Mouse (Mus musculus): Measurements from ENCODE around the gene Ube2j2. TPM values are rescaled to one million over a fixed set of nuclear protein-coding genes. Genes with fewer than 3 reads are reported as not detected.

Gene Ube2j2
- polyA plus RNA-seq, 1 experiment from 2014 or later = 98.6 TPM

DNA sequence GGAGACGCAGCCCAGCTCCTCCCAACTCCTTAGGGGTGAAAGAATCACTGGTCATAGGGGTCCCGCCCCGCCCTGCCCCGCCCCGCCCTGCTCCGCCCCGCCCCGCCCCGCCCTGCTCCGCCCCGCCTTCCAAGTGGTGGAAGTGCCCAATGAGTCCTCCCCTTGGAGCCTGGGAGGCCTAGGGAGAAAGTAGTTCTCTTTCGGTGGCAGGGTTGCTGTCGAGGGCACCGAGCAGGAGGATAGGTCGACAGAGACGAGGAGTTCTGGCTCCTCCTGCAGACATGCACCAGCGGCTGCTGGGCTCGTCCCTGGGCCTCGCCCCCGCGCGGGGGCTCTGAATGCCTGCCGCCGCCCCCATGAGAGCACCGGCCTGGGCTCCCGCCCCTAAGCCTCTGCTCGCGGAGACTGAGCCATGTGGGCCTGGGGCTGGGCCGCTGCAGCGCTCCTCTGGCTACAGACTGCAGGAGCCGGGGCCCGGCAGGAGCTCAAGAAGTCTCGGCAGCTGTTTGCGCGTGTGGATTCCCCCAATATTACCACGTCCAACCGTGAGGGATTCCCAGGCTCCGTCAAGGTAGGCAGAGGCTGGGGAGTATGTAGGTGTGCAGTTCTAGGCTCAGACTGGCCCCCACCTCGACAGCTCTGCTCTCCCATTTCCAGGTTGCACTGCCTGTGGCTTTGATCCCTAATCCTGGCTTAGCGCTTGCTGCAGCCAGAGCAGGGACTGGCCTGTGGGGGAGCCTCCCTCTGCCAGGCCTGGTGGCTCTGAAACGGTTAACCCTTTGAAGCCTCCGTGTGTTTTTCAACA, 18.7 kb downstream of the Ube2j2 start, which contains the start of gene C1qtnf12:
Gene C1qtnf12, plus strand, starts transcription at position 152 of the 805 bp plus-strand sequence.
- peak within 1 kb of the TSS; percentile 75 for H3K9ac ChIP-seq (ENCODE audit: low read length)
- peak; percentile 63 for ATAC-seq (ENCODE audit: insufficient number of reproducible peaks, insufficient read depth, low FRiP score, low read depth)
- peaks cover 8 to 9% of the 10 kb centered on the region in 2 experiments for H3K4me1 ChIP-seq (ENCODE audit: control insufficient read depth in 2 of 2, insufficient read depth in 2 of 2, low read length in 2 of 2)
- H3K27me3 ChIP-seq (ENCODE audit: control insufficient read depth, insufficient read depth, low read length) = no peaks in the 10 kb centered on the region
- no peaks in the 10 kb centered on the region for H3K9me3 ChIP-seq (ENCODE audit: control insufficient read depth, low read length)
- H3K27ac ChIP-seq (replicated peaks in 1 of 2; ENCODE audit: control insufficient read depth in 1 of 2, insufficient read depth in 1 of 2, low read depth in 2 of 2, low read length in 2 of 2) = peak within 1 kb of the TSS; percentile 21 to 39; a peak in 2 of 4 replicates
- WGBS = 0% methylated on average over 34 of the region's 42 CpGs
- H3K4me2 ChIP-seq (ENCODE audit: low read length) = peak within 1 kb of the TSS; percentile 81
- peaks cover 41% of the 10 kb centered on the region for H3K36me3 ChIP-seq (ENCODE audit: control insufficient read depth, insufficient read depth, low read length)
- H3K4me3 ChIP-seq (ENCODE audit: control insufficient read depth in 1 of 2, insufficient read depth in 1 of 2, low read depth in 1 of 2, low read length in 2 of 2) = peak within 1 kb of the TSS; percentile 53 to 63

DNA sequence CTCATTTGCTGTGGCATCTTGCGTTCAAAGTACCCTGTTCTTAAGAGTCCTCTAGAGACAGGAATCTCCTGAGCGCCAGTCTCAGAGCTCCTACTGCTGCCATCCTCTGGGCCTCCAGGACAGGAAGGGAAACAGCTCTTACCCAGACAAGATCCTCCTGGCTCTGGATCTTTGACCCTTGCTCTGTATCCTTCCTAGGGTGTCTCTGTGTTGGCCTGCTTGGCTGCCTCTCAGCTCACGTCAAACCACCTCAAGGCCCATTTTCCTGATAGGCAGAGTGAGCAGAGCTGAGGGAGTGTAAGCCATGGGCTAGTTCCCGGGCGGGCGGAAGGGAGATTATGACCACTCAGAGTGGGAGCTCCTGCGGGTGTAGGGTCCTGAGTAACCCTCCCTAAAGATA, 19.5 kb downstream of the Ube2j2 start:
- no peak overlapping the region for H3K27ac ChIP-seq (replicated peaks in 1 of 2; ENCODE audit: control insufficient read depth in 1 of 2, insufficient read depth in 1 of 2, low read depth in 2 of 2, low read length in 2 of 2)
- no peaks in the 10 kb centered on the region for H3K9me3 ChIP-seq (ENCODE audit: control insufficient read depth, low read length)
- H3K4me3 ChIP-seq (ENCODE audit: control insufficient read depth in 1 of 2, insufficient read depth in 1 of 2, low read depth in 1 of 2, low read length in 2 of 2) = peak overlapping the region; percentile 53 to 63; a peak in 3 of 4 replicates
- H3K36me3 ChIP-seq (ENCODE audit: control insufficient read depth, insufficient read depth, low read length) = peaks cover 33% of the 10 kb centered on the region
- peak overlapping the region; percentile 75 for H3K9ac ChIP-seq (ENCODE audit: low read length)
- peak overlapping the region; percentile 81 for H3K4me2 ChIP-seq (ENCODE audit: low read length)
- WGBS = 54% methylated on average over 7 of the region's 7 CpGs
- ATAC-seq (ENCODE audit: insufficient number of reproducible peaks, insufficient read depth, low FRiP score, low read depth) = no peak
- H3K27me3 ChIP-seq (ENCODE audit: control insufficient read depth, insufficient read depth, low read length) = no peaks in the 10 kb centered on the region
- peaks cover 8 to 9% of the 10 kb centered on the region in 2 experiments for H3K4me1 ChIP-seq (ENCODE audit: control insufficient read depth in 2 of 2, insufficient read depth in 2 of 2, low read length in 2 of 2)

DNA sequence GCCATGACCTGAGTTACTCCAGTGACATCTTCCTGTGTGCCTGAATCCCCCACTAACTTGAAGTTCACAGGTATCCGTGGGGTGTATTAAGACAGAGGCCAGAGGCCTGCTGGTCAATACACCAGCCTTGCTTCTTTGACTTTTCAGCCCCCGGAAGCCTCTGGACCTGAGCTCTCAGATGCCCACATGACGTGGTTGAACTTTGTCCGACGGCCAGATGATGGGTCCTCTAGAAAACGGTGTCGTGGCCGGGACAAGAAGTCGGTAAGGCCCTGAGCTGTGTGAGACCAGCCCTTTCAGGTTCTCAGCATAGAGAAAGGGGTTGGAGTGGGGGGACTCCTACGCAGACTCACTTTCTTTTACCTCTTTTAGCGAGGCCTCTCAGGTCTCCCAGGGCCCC, 20.8 kb downstream of the Ube2j2 start:
- H3K9me3 ChIP-seq (ENCODE audit: control insufficient read depth, low read length) = no peaks in the 10 kb centered on the region
- peaks cover 25% of the 10 kb centered on the region for H3K36me3 ChIP-seq (ENCODE audit: control insufficient read depth, insufficient read depth, low read length)
- ATAC-seq (ENCODE audit: insufficient number of reproducible peaks, insufficient read depth, low FRiP score, low read depth) = no peak
- H3K9ac ChIP-seq (ENCODE audit: low read length) = no peak overlapping the region
- no peak overlapping the region for H3K4me2 ChIP-seq (ENCODE audit: low read length)
- H3K4me3 ChIP-seq (ENCODE audit: control insufficient read depth in 1 of 2, insufficient read depth in 1 of 2, low read depth in 1 of 2, low read length in 2 of 2) = no peak overlapping the region
- no peaks in the 10 kb centered on the region for H3K27me3 ChIP-seq (ENCODE audit: control insufficient read depth, insufficient read depth, low read length)
- no peak overlapping the region for H3K27ac ChIP-seq (replicated peaks in 1 of 2; ENCODE audit: control insufficient read depth in 1 of 2, insufficient read depth in 1 of 2, low read depth in 2 of 2, low read length in 2 of 2)
- WGBS = 87% methylated on average over 11 of the region's 11 CpGs
- H3K4me1 ChIP-seq (ENCODE audit: control insufficient read depth in 2 of 2, insufficient read depth in 2 of 2, low read length in 2 of 2) = peaks cover 8 to 9% of the 10 kb centered on the region in 2 experiments

DNA sequence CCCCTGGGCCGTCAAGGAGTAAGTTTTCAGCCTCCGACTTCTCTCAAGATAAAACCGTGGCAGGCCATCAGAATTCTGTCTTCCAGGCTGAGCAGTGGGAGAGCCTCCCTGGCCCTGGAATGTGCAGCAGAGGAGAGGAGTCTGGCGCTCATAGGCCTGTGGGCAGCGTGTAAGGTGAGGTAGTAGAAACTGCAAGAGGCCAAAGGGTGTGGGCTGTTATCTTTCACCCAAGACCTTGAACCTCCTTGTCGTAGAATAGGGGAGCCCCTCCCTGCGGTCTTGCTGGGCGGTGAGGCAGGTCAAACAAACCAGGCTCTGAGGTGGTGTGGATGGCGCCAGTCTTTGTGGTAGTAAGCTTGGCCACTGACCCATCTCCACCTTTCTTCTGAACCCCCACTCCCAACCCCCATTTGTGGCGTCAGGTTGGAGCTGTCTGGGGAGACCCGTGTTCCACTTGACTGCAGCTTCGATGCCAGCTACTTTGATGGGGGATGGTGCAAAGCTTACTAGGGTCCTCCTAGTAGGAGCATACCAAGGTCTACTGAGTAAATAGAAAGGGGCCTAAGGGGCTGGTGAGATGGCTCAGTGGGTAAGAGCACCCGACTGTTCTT, 25.5 kb downstream of the Ube2j2 start:
- H3K27me3 ChIP-seq (ENCODE audit: control insufficient read depth, insufficient read depth, low read length) = no peaks in the 10 kb centered on the region
- H3K9ac ChIP-seq (ENCODE audit: low read length) = no peak overlapping the region
- no peak overlapping the region for H3K27ac ChIP-seq (replicated peaks in 1 of 2; ENCODE audit: control insufficient read depth in 1 of 2, insufficient read depth in 1 of 2, low read depth in 2 of 2, low read length in 2 of 2)
- 61% methylated on average over 13 of the region's 13 CpGs for WGBS
- no peaks in the 10 kb centered on the region for H3K9me3 ChIP-seq (ENCODE audit: control insufficient read depth, low read length)
- H3K4me2 ChIP-seq (ENCODE audit: low read length) = no peak overlapping the region
- ATAC-seq (ENCODE audit: insufficient number of reproducible peaks, insufficient read depth, low FRiP score, low read depth) = no peak
- no peaks in the 10 kb centered on the region for H3K4me1 ChIP-seq (ENCODE audit: control insufficient read depth in 2 of 2, insufficient read depth in 2 of 2, low read length in 2 of 2)
- H3K4me3 ChIP-seq (ENCODE audit: control insufficient read depth in 1 of 2, insufficient read depth in 1 of 2, low read depth in 1 of 2, low read length in 2 of 2) = no peak overlapping the region
- peaks cover 21% of the 10 kb centered on the region for H3K36me3 ChIP-seq (ENCODE audit: control insufficient read depth, insufficient read depth, low read length)

DNA sequence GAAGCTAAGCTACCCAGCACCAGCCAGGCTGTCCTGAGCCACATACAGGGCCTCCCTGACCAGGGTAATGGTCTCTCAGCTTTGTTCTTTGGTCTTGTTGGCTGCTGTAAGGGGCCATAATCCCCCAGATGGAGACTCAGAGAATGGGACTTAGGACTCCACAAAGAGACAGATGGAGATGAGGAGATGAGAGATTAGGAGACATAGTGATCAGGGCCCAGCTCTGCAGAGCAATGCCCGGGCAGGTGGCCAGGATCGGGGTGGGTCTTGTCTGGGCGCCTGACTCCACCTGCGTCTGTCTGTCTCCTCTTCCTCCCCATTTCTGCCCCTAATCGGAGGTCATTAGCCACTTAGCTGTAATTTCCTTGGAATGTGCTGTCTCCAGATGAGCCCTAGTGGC, 26.7 kb downstream of the Ube2j2 start:
- H3K4me2 ChIP-seq (ENCODE audit: low read length) = no peak overlapping the region
- 78% methylated on average over 5 of the region's 5 CpGs for WGBS
- H3K27me3 ChIP-seq (ENCODE audit: control insufficient read depth, insufficient read depth, low read length) = no peaks in the 10 kb centered on the region
- H3K36me3 ChIP-seq (ENCODE audit: control insufficient read depth, insufficient read depth, low read length) = peaks cover 12% of the 10 kb centered on the region
- no peak for ATAC-seq (ENCODE audit: insufficient number of reproducible peaks, insufficient read depth, low FRiP score, low read depth)
- no peak overlapping the region for H3K27ac ChIP-seq (replicated peaks in 1 of 2; ENCODE audit: control insufficient read depth in 1 of 2, insufficient read depth in 1 of 2, low read depth in 2 of 2, low read length in 2 of 2)
- H3K4me3 ChIP-seq (ENCODE audit: control insufficient read depth in 1 of 2, insufficient read depth in 1 of 2, low read depth in 1 of 2, low read length in 2 of 2) = no peak overlapping the region
- H3K4me1 ChIP-seq (ENCODE audit: control insufficient read depth in 2 of 2, insufficient read depth in 2 of 2, low read length in 2 of 2) = no peaks in the 10 kb centered on the region
- no peak overlapping the region for H3K9ac ChIP-seq (ENCODE audit: low read length)
- no peaks in the 10 kb centered on the region for H3K9me3 ChIP-seq (ENCODE audit: control insufficient read depth, low read length)

DNA sequence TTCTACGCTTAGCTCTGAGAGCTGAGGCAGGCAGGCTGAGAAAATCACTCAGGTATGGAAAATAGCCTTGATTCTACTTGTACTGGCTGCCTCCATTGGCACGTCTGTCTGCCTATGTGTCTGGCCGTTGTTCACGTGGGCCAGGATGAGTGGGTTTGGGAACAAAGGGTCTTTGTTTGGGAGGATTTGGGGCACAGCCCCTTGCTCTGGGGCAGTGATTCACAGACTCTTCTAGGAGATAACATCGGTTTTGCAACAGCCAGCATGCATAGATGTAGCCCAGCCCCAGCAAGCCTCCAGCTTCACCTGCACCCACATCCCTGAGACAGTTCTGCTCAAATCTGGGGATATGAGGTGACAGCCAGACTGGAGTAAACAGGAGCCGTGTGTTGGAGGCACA, 29.0 kb downstream of the Ube2j2 start:
- Histone ChIP-seq H3K4me3 (ENCODE audit: control insufficient read depth in 1 of 2, insufficient read depth in 1 of 2, low read depth in 1 of 2, low read length in 2 of 2) (no peak overlapping the region), H3K9ac (ENCODE audit: low read length) (no peak overlapping the region), H3K36me3 (ENCODE audit: control insufficient read depth, insufficient read depth, low read length) (no peaks in the 10 kb centered on the region), H3K4me2 (ENCODE audit: low read length) (no peak overlapping the region), H3K4me1 (ENCODE audit: control insufficient read depth in 2 of 2, insufficient read depth in 2 of 2, low read length in 2 of 2) (no peaks in the 10 kb centered on the region), H3K27ac (replicated peaks in 1 of 2; ENCODE audit: control insufficient read depth in 1 of 2, insufficient read depth in 1 of 2, low read depth in 2 of 2, low read length in 2 of 2) (no peak overlapping the region), H3K9me3 (ENCODE audit: control insufficient read depth, low read length) (0 out of 2 replicates have a peak, but pooled peaks cover 3% of the 10 kb centered on the region), H3K27me3 (ENCODE audit: control insufficient read depth, insufficient read depth, low read length) (no peaks in the 10 kb centered on the region)
- 74% methylated on average over 6 of the region's 6 CpGs for WGBS
- no peak for ATAC-seq (ENCODE audit: insufficient number of reproducible peaks, insufficient read depth, low FRiP score, low read depth)

DNA sequence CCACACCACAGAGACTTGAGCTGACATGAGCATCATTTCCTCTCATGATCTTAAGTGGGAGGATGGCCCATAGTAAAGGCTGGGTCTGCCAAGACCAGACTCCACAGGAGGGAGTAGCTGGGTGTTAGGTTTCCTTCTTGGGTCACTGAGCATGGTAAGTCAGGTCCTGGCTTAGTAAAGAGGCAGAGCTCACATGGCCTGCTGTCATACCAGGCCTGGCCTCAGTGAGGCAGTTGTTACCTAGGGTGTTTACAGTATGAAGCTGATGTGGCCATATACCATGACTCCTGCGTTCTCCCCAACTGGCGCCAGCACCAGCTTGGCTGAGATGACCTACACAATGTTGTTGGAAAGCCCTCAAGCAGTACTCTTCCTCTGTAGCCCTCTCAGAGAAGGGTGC, 29.6 kb downstream of the Ube2j2 start:
- no peak overlapping the region for H3K4me3 ChIP-seq (ENCODE audit: control insufficient read depth in 1 of 2, insufficient read depth in 1 of 2, low read depth in 1 of 2, low read length in 2 of 2)
- H3K4me2 ChIP-seq (ENCODE audit: low read length) = no peak overlapping the region
- H3K9ac ChIP-seq (ENCODE audit: low read length) = no peak overlapping the region
- 73% methylated on average over 2 of the region's 2 CpGs for WGBS
- 0 out of 2 replicates have a peak, but pooled peaks cover 3% of the 10 kb centered on the region for H3K9me3 ChIP-seq (ENCODE audit: control insufficient read depth, low read length)
- H3K27me3 ChIP-seq (ENCODE audit: control insufficient read depth, insufficient read depth, low read length) = no peaks in the 10 kb centered on the region
- no peak overlapping the region for H3K27ac ChIP-seq (replicated peaks in 1 of 2; ENCODE audit: control insufficient read depth in 1 of 2, insufficient read depth in 1 of 2, low read depth in 2 of 2, low read length in 2 of 2)
- no peak for ATAC-seq (ENCODE audit: insufficient number of reproducible peaks, insufficient read depth, low FRiP score, low read depth)
- H3K4me1 ChIP-seq (ENCODE audit: control insufficient read depth in 2 of 2, insufficient read depth in 2 of 2, low read length in 2 of 2) = no peaks in the 10 kb centered on the region
- no peaks in the 10 kb centered on the region for H3K36me3 ChIP-seq (ENCODE audit: control insufficient read depth, insufficient read depth, low read length)

All from heart, embryonic 14.5 days (tissue).